Mouse (Mus musculus) cortical plate, adult 2 months (tissue): ENCODE measurements around the gene Rps9. TPM values are rescaled to one million over a fixed set of nuclear protein-coding genes. Genes with fewer than 3 reads are reported as not detected.
A peak's percentile ranks its signal among the peaks of the same experiment; 100 is the strongest.
"Not testable (repeated sequence)": the region's sequence is repeated elsewhere in the genome, so short reads cannot be mapped to it uniquely, and the experiment has no call there.

ENCODE experiments used
- H3K27ac ChIP-seq: fragments of 200-500 bp; 2 replicates; pipeline ENCODE4 v1.5.1; 2012; ENCODE audit warnings: low read length, control low read depth, inconsistent platforms; ENCODE audit not compliant: insufficient read depth
- H3K4me1 ChIP-seq: fragments of 200-500 bp; 2 replicates; pipeline ENCODE4 v1.6.1; 2011; ENCODE audit warnings: low read length; ENCODE audit not compliant: control insufficient read depth, insufficient read depth
- H3K4me3 ChIP-seq: fragments of 200-500 bp; 2 replicates; pipeline ENCODE4 v1.5.1; 2011; ENCODE audit warnings: mild to moderate bottlenecking, low read length, control low read depth; ENCODE audit not compliant: insufficient read depth
- CTCF ChIP-seq: fragments of 200-500 bp; IDR thresholded peaks from 2 replicates; pipeline ENCODE4 v1.5.1; 2011; ENCODE audit warnings: mild to moderate bottlenecking, control low read depth, low read length; ENCODE audit not compliant: insufficient read depth; ENCODE audit errors: extremely low read depth
- POLR2A ChIP-seq: fragments of 200-500 bp; IDR thresholded peaks from 2 replicates; pipeline ENCODE4 v1.6.1; 2011; ENCODE audit warnings: mild to moderate bottlenecking, low read length, control low read depth; ENCODE audit not compliant: insufficient read depth; ENCODE audit errors: extremely low read depth
- polyA plus RNA-seq: library from polyadenylated mRNA; depleted of rRNA; stranded (reverse); fragments of >200 nt; gene quantifications from 2 replicates; pipeline ENCODE4 v1.2.3, GENCODE M21; 2012

Gene Rps9
- polyA plus RNA-seq, 1 experiment = 938 TPM

GRCm38 (mm10) chr7:3694076-3694948 is 9.5 kb upstream of the Rps9 start:
- TF ChIP-seq POLR2A (no peak), CTCF (no peak)
- Histone ChIP-seq H3K27ac (peak overlapping the region; percentile 7), H3K4me1 (no peaks in the 10 kb centered on the region), H3K4me3 (peak overlapping the region; percentile 53)

- not testable (repeated sequence) for H3K27ac ChIP-seq, H3K4me1 ChIP-seq
- peak overlapping the region; percentile 53 for H3K4me3 ChIP-seq
Observed at GRCm38 (mm10) chr7:3694949-3695305, 8.9 kb upstream of the Rps9 start.

- Histone ChIP-seq H3K4me1 (no peaks in the 10 kb centered on the region), H3K27ac (no peak overlapping the region), H3K4me3 (no peak overlapping the region)
- TF ChIP-seq CTCF (no peak), POLR2A (no peak)
Observed at GRCm38 (mm10) chr7:3698471-3698870, 5.3 kb upstream of the Rps9 start.

GRCm38 (mm10) chr7:3703148-3703878 is 480 bp upstream of the Rps9 start:
- TF ChIP-seq POLR2A = no peak
- peak overlapping the region; percentile 44; the same call in 1 of the 2 replicates for H3K4me3 ChIP-seq
- H3K27ac ChIP-seq = 0 out of 2 replicates have a peak overlapping the region, but pooled peaks have one; percentile 10
- H3K4me1 ChIP-seq = no peaks in the 10 kb centered on the region

GRCm38 (mm10) chr7:3704475-3704874 is 682 bp downstream of the Rps9 start:
- Histone ChIP-seq H3K4me3 (peak overlapping the region; percentile 44), H3K4me1 (no peaks in the 10 kb centered on the region), H3K27ac (no peak overlapping the region)
- TF ChIP-seq POLR2A (no peak), CTCF (no peak)

GRCm38 (mm10) chr7:3705461-3705860 is 1.7 kb downstream of the Rps9 start:
- H3K27ac ChIP-seq = not testable (repeated sequence)

GRCm38 (mm10) chr7:3705911-3706310 is 2.1 kb downstream of the Rps9 start:
- H3K27ac ChIP-seq = no peak overlapping the region
- no peaks in the 10 kb centered on the region for H3K4me1 ChIP-seq

More at GRCm38 (mm10) chr7:3705461-3705860, 1.7 kb downstream of the Rps9 start:
- H3K4me1 ChIP-seq, H3K4me3 ChIP-seq: not testable (repeated sequence)

GRCm38 (mm10) chr7:3706343-3706934 is 2.6 kb downstream of the Rps9 start:
- H3K27ac ChIP-seq = no peak overlapping the region
- no peak overlapping the region for H3K4me3 ChIP-seq
- no peaks in the 10 kb centered on the region for H3K4me1 ChIP-seq
- TF ChIP-seq POLR2A (no peak), CTCF (no peak)

More at GRCm38 (mm10) chr7:3705911-3706310, 2.1 kb downstream of the Rps9 start:
- no peak overlapping the region for H3K4me3 ChIP-seq
- TF ChIP-seq CTCF (no peak), POLR2A (no peak)

- TF ChIP-seq CTCF (no peak), POLR2A (no peak)
- H3K4me3 ChIP-seq = no peak overlapping the region
- no peaks in the 10 kb centered on the region for H3K4me1 ChIP-seq
- no peak overlapping the region for H3K27ac ChIP-seq
Observed at GRCm38 (mm10) chr7:3707027-3707426, 3.2 kb downstream of the Rps9 start.
